Mouse (Mus musculus) liver, embryonic 14.5 days (tissue): Measurements from ENCODE around the gene Gm9780. TPM values are rescaled to one million over a fixed set of nuclear protein-coding genes. Genes with fewer than 3 reads are reported as not detected.
"Not testable (repeated sequence)": the region's sequence is repeated elsewhere in the genome, so short reads cannot be mapped to it uniquely, and the experiment has no call there.

Source experiments
- ATAC-seq: fragments of 200-750 bp; cut with Nextera tagmentation; 2 replicates; pipeline ENCODE4 v1.8.0; 2017; ENCODE audit warnings: moderate number of reproducible peaks, mild to moderate bottlenecking, moderate library complexity; ENCODE audit not compliant: insufficient read depth
- DNase-seq, 3 experiments: peaks; one replicate each; pipeline ENCODE4 v3.0.0-alpha.2; 2012 to 2013; ENCODE audit warnings: low read depth in 3 of 3, low spot score in 3 of 3
- H3K27ac ChIP-seq: fragments of 300-500 bp; sonication (generic); 2 replicates; pipeline ENCODE4 v1.5.1; 2014; ENCODE audit warnings: moderate library complexity, mild to moderate bottlenecking, control low read depth, inconsistent platforms
- H3K27me3 ChIP-seq: fragments of 300-500 bp; sonication (generic); 2 replicates; pipeline ENCODE4 v1.6.1; 2014; ENCODE audit warnings: mild to moderate bottlenecking, low read length, moderate library complexity; ENCODE audit not compliant: control insufficient read depth, insufficient read depth
- H3K36me3 ChIP-seq: fragments of 300-500 bp; sonication (generic); replicated peaks from 2 replicates; pipeline ENCODE4 v1.6.1; 2014; ENCODE audit warnings: low read depth; ENCODE audit not compliant: control insufficient read depth, insufficient read depth
- H3K4me1 ChIP-seq, 2 experiments: fragments of 200-500 bp in 1 of 2; fragments of 300-500 bp in 1 of 2; sonication (generic) in 1 of 2; replicated peaks; 2 replicates each; pipeline ENCODE4 v1.6.1; 2012 to 2014; ENCODE audit warnings: antibody characterized with exemption in 1 of 2, inconsistent platforms in 1 of 2, low read length in 1 of 2; ENCODE audit not compliant: control insufficient read depth in 2 of 2, insufficient read depth in 2 of 2
- H3K4me2 ChIP-seq: fragments of 300-500 bp; sonication (generic); 2 replicates; pipeline ENCODE4 v1.6.1; 2014; ENCODE audit warnings: low read depth, mild to moderate bottlenecking, control low read depth, moderate library complexity
- H3K4me3 ChIP-seq, 2 experiments: fragments of 200-500 bp in 1 of 2; fragments of 300-500 bp in 1 of 2; sonication (generic) in 1 of 2; 2 replicates each; pipeline ENCODE4 v1.5.1; 2012 to 2014; ENCODE audit warnings: low read depth in 2 of 2, low read length in 2 of 2, mild to moderate bottlenecking in 2 of 2, control low read depth in 1 of 2, inconsistent platforms in 1 of 2, moderate library complexity in 1 of 2; ENCODE audit not compliant: insufficient read depth in 1 of 2
- H3K9ac ChIP-seq: fragments of 300-500 bp; sonication (generic); replicated peaks from 2 replicates; pipeline ENCODE4 v1.6.1; 2014; ENCODE audit warnings: mild to moderate bottlenecking, control low read depth, moderate library complexity
- H3K9me3 ChIP-seq: fragments of 300-500 bp; sonication (generic); 2 replicates; pipeline ENCODE4 v1.6.1; 2016; ENCODE audit warnings: low read length, mixed read lengths; ENCODE audit not compliant: control insufficient read depth
- WGBS: fragments of 180-500 bp; shearing (Covaris S2); extraction: QIAGEN DNeasy Blood & Tissue Kit; methylation state at CpG from one replicate; pipeline ENCODE4 v1.1.7; 2014; ENCODE audit not compliant: insufficient replicate concordance; 5-methylcytosine and 5-hydroxymethylcytosine counted together
- polyA plus RNA-seq, 2 experiments: library from polyadenylated mRNA; depleted of rRNA in 1 of 2; stranded (reverse) in 1 of 2; unstranded in 1 of 2; fragments of >200 nt; fragmentation: Nextera tagmentation in 1 of 2; extraction: Ambion mirVana in 1 of 2; gene quantifications; 2 replicates each; pipeline versions ENCODE4 v1.2.1 to v1.2.3; 2012 to 2014

Gm9780 gene
- polyA plus RNA-seq, 2 experiments: 1.2 to 3.3 TPM

DNA sequence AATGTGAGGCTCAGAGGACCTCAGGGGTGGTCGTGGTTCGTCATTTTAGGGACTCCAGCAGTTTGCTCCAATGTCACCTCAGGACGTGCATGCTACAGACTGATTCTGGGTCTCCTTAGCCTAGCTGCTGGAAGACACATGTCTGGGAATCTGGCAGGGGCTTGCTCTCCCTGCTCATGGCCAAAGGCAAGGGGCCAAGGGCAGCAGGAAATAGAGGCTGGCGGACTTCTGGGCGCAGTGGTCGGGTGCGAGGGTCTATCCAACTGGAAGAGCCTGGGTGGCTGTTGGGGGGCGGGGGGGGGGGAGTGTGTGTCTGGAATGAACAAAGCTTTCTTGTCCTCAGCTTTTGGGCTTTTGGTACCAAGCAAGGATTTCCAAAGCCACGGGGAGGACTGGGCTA, 6.3 kb upstream of the Gm9780 start:
- H3K4me3 ChIP-seq, H3K27ac ChIP-seq, ATAC-seq, H3K36me3 ChIP-seq, DNase-seq, H3K4me1 ChIP-seq, H3K27me3 ChIP-seq, H3K4me2 ChIP-seq, H3K9me3 ChIP-seq, H3K9ac ChIP-seq: not testable (repeated sequence)
- WGBS: no CpG with 5 or more reads among the region's 9 CpGs

DNA sequence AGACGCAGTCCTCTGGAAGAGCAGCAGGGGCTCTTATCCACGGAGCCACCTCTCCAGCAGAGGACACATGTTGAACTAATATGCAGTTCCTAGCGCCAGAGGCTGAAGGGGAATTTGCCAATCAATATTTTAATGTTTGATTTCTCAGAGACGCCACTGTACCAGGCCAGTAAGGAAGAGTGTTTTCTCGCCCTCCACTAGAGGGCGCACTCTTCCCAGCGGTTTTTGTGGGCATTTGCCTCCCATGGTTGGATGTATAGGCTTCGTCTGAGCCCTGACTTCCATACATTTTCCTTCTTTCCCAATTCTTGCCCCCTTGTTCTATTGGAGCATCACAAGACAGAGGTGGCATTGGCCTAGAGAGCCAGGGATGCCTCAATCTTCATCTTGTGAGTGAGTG, 4.5 kb upstream of the Gm9780 start:
- no CpG with 5 or more reads among the region's 8 CpGs for WGBS
- not testable (repeated sequence) for H3K9ac ChIP-seq, H3K4me1 ChIP-seq, H3K9me3 ChIP-seq, H3K4me3 ChIP-seq, H3K27ac ChIP-seq, H3K27me3 ChIP-seq, ATAC-seq, H3K36me3 ChIP-seq, H3K4me2 ChIP-seq, DNase-seq

DNA sequence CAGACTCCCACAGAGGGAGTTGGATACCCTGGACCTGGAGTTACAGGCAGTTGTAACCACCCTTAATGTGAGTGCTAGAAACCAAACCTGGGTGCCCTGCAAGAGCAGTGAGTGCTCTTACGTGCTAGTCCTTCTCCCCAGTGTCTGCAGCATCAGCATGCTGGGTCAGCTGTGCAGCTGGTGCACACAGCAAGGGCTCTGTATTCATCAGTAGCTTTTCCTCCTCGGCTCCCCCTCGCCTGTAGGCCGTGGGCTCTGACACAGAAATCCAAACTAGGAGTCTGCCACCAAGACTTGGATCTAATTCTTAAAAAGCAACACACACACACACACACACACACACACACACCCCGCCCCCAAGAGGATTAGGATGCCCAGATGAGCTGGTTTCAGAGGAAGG, 2.5 kb upstream of the Gm9780 start:
- H3K9me3 ChIP-seq, H3K27ac ChIP-seq, H3K27me3 ChIP-seq, H3K4me3 ChIP-seq, H3K4me1 ChIP-seq, ATAC-seq, H3K36me3 ChIP-seq, DNase-seq, H3K9ac ChIP-seq, H3K4me2 ChIP-seq: not testable (repeated sequence)
- WGBS: no CpG with 5 or more reads among the region's 5 CpGs

DNA sequence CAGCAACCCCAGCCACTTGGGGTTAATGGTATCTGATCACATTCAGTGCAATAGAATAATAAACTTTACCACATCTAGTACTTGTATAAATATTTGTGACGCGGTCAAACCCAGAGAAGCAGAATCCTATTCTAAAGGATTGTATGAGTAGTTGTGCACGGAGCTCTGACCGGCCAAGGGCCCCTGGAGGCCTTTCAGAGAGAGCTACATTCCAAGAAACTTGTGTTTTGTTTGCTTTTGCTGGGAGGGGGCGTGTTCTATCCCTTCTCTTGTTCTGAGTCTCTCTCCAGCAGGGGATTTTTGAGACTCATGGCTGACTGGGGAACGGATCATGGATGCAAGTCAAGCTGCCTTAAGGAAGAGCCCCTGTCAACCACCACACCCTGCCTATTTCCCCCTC, 7.1 kb downstream of the Gm9780 start:
- H3K4me3 ChIP-seq, H3K9me3 ChIP-seq, H3K4me2 ChIP-seq, H3K36me3 ChIP-seq, H3K27me3 ChIP-seq, DNase-seq, H3K9ac ChIP-seq, H3K27ac ChIP-seq, ATAC-seq, H3K4me1 ChIP-seq: not testable (repeated sequence)
- no CpG with 5 or more reads among the region's 6 CpGs for WGBS

DNA sequence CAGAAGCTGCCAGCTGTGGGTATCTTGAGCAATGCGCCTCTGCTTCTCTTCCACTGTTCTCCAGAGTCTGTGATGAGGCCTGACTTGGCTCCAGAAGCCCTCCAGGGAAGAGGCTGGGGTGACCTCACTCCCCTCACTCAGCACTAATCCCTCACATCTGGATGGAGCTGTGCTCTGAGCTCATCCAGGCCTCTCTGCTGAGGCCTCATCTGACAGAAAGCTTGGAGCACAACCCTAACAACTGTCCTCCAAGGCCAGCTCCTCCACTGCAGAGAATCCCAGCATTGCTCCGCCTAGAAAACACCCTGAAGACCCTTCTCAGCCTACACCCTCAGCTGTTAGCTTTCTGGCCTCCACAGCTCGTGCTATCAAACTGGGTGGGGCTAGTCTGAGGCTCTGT, 8.1 kb downstream of the Gm9780 start:
- no CpG with 5 or more reads among the region's 3 CpGs for WGBS
- H3K36me3 ChIP-seq, H3K9me3 ChIP-seq, H3K27me3 ChIP-seq, H3K4me1 ChIP-seq, ATAC-seq, H3K4me2 ChIP-seq, H3K4me3 ChIP-seq, DNase-seq, H3K9ac ChIP-seq, H3K27ac ChIP-seq: not testable (repeated sequence)

DNA sequence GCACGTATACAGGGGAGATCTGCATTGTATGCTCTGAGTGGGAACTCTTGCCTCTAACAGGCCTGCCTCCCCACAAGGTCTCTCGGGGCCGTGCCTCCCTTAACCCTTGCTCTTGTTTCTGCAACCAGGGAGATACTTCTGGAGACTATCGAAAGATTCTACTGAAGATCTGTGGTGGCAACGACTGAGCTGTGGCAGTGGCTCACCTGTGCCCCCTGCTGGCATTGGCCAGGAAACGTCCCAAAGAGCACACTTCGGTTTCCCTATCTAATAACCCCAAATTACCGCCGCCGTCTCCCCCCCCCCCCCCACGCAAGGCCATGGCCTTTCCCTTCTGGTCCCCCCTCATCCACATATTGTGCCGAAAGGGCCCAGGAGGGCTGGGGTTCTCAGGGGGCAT, 16.9 kb downstream of the Gm9780 start:
- H3K4me2 ChIP-seq, H3K27me3 ChIP-seq, ATAC-seq, H3K4me3 ChIP-seq, H3K4me1 ChIP-seq, H3K9ac ChIP-seq, DNase-seq, H3K9me3 ChIP-seq, H3K36me3 ChIP-seq, H3K27ac ChIP-seq: not testable (repeated sequence)
- no CpG with 5 or more reads among the region's 12 CpGs for WGBS

DNA sequence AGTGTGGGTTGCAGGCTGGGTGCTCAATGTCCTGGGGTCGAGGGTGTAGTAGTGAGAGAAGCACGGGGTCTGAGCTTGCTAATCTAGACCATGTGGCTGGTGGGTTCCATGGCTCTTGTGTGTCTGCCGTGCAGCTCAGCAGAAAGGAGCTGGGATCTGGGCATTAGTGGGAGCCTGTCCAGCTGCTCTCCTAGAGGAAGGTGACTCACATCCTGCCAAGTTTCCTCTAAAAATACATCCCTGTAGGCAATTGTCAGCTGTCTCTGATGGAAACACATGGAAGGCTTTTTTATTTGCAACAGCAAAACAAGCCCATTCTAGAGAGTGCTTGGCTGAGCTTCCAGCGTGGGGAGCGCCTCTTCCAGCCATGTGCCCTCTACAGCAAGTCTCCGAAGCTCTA, 19.7 kb downstream of the Gm9780 start:
- not testable (repeated sequence) for ATAC-seq, H3K27ac ChIP-seq, DNase-seq, H3K4me2 ChIP-seq, H3K36me3 ChIP-seq, H3K9me3 ChIP-seq, H3K4me1 ChIP-seq, H3K9ac ChIP-seq, H3K27me3 ChIP-seq, H3K4me3 ChIP-seq
- no CpG with 5 or more reads among the region's 6 CpGs for WGBS

DNA sequence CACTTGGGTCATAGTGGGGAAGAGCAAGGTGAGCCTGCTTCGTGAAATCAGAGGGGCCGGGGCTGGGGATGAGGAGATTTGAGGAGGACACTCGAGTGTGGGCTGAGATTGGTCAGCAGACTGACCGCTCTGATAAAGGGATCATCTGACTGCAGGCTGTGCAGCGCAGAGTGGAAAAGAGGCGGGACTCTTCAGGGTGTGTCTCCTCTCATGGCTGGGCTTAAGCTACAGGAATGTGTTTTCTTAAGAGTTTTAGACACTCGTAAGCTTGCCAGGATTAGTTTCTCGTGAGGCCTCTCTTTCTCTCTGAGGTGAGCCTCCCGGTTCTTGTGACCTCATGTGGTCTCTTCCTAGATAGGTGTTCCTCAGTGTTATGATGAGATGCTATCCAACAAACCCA, 21.0 kb downstream of the Gm9780 start:
- no CpG with 5 or more reads among the region's 9 CpGs for WGBS
- H3K4me3 ChIP-seq, ATAC-seq, H3K27me3 ChIP-seq, H3K9ac ChIP-seq, H3K27ac ChIP-seq, DNase-seq, H3K4me2 ChIP-seq, H3K9me3 ChIP-seq, H3K4me1 ChIP-seq, H3K36me3 ChIP-seq: not testable (repeated sequence)
